Mouse (Mus musculus): ENCODE measurements at regions not wholly inside any gene's neighbourhood (a gene's known extent, or its start where the extent isn't known, plus 50 kb on each side); places are given as distances from the start of the nearest gene placed in this dataset.

DNA sequence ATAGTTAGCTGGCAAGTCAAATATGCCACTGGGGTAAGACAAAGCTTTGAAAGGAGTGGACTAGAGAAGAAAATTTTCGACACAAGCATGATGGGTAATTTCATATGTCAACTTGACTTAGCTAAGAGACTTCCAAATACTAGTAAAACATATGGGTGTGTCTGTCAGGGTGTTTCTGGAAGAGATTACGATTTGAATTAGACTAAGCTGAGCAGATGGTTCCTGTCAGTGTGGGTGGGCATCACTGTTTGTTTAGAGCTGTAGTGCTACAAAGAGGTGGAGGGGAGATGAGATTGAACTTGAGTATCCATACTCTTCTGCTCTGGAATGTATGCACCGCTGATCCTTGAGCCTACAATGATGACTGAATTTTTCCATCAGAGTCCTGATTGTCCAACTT is 251.2 kb upstream of the Col8a1 start:
- TF ChIP-seq POLR2A (IDR thresholded peaks at IDR 0.05; ENCODE audit: low read depth, low read length) (no peak), CTCF (IDR thresholded peaks at IDR 0.05; ENCODE audit: borderline replicate concordance, insufficient read depth, low read length) (no peak)

Data from embryonic fibroblast, embryonic 13.5 days (primary cell).